Mouse (Mus musculus) leukemia stem cell, adult 10-12 weeks (primary cell): ENCODE measurements around the gene Rhpn2. TPM values are rescaled to one million over a fixed set of nuclear protein-coding genes. Genes with fewer than 3 reads are reported as not detected.

ENCODE experiments used
- polyA plus RNA-seq: library from polyadenylated mRNA; stranded (reverse); fragments of >175 nt; gene quantifications from 2 replicates; pipeline ENCODE4 v1.2.3, GENCODE M21; 2012; ENCODE audit warnings: low replicate concordance

Rhpn2 gene
- polyA plus RNA-seq: 0.09 TPM in 1 of 2 replicates, not detected in the other

DNA sequence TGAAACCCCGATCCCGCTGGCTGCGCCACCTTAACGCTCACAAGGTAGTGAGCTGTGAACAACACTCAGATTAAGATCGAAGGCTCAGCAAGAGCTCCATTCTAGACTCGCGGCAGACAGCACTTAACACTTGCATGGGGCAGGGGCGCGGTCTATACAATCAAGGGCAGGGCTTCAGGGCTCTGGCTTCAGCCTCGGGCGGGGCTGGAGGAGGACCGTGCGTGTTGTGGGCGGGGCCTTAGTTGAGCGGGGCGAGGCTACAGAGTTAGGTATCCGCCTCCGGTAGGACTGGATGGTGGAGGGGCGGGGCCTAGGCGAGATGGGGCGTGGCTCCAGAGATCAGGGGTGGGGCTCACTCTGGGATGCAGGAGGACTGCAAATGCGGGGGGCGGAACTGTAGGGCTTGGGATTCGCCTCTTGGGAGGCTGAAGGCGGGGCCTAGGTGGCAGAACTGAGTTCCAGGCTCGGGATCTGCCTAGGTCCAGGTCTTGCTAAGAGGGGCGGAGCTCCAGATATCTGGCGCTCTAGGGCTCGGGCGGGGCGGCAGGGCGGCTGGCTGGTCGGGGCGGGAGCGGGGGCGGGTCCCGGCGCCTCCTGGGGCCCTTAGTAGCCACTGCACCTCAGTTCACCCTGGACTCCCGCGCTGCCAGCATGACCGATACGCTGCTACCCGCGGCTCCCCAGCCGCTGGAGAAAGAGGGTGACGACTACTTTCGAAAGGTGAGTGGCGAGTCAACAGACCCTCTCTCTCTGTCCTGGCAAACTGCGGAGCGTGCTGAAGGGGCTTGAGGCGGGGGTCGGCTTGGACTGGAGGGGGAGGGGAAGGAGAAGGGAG, at the start of gene Rhpn2:
Gene Rhpn2, plus strand, starts transcription at position 479 of the 835 bp plus-strand sequence.

GRCm38 (mm10) chr7:35317729-35318609, 16.0 kb upstream of the Rhpn2 start, which contains the start of gene Gpatch1:
Gpatch1 (minus strand) TSS chr7:35318440.

DNA sequence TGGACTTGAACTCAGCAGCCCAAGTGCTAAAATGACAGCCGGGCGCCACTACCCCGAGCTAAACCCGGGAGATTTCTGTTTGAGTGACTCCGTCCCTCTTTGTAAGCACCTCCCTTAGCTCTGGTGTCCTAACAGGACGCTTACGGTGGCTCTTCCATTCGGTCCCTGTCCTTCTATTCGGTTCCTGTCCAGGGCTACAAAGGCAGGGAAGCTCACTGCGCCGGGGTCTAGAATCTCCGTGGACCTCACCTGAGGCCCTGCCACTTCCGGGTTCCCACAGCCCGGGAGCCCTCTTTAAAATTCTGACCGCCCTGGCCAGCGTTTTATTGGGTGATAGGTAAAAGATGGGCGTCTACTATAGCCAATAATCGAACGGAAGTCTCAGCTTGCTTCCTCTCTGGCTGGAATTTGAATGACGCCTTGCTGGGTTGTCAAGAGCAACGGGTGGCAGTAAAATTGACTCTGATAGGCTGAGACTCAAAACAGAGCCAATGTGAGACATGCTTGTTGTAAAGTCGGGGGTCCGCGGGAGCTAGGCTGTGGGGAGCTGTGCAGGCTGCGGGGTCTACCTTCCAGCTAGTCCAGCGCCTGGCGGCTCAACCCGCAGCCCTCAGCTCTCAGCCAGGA, 62.7 kb downstream of the Rhpn2 start, which contains the start of the genes Faap24 and Cep89:
Gene Faap24, minus strand, starts transcription at position 295 of the 627 bp plus-strand sequence.
Gene Cep89, plus strand, starts transcription at position 494 of the 627 bp plus-strand sequence.

Other genes starting within 250 kb of the Rhpn2 start
- 9.9 and 28.9 TPM in 2 replicates for gene Cebpa, start 214.9 kb upstream of the Rhpn2 start, polyA plus RNA-seq
- gene Slc7a10, start 147.8 kb upstream of the Rhpn2 start, polyA plus RNA-seq: 0.45 TPM in 1 of 2 replicates, not detected in the other
- gene Lrp3, start 118.7 kb upstream of the Rhpn2 start, polyA plus RNA-seq: 0.08 and 0.24 TPM in 2 replicates
- 9.4 and 11.6 TPM in 2 replicates for gene Gpatch1, start 15.7 kb upstream of the Rhpn2 start, polyA plus RNA-seq
- 8.1 and 24.2 TPM in 2 replicates for gene Faap24, start 62.7 kb downstream of the Rhpn2 start, polyA plus RNA-seq
- 25.1 and 48.2 TPM in 2 replicates for gene Cep89, start 62.9 kb downstream of the Rhpn2 start, polyA plus RNA-seq
- not detected in 2 replicates for gene Slc7a9, start 114.6 kb downstream of the Rhpn2 start, polyA plus RNA-seq
- gene Tdrd12, start 203.6 kb downstream of the Rhpn2 start, polyA plus RNA-seq: not detected in 2 replicates
- 33.1 and 53.8 TPM in 2 replicates for gene Nudt19, start 222.1 kb downstream of the Rhpn2 start, polyA plus RNA-seq